Mouse (Mus musculus) embryonic facial prominence, embryonic 13.5 days (tissue): Measurements from ENCODE around the gene Ada. TPM values are rescaled to one million over a fixed set of nuclear protein-coding genes. Genes with fewer than 3 reads are reported as not detected.

ENCODE experiments used
- ATAC-seq: fragments of 200-750 bp; cut with Nextera tagmentation; 2 replicates; pipeline ENCODE4 v1.8.0; 2017; ENCODE audit warnings: low read depth; ENCODE audit not compliant: insufficient number of reproducible peaks, insufficient read depth, low FRiP score, low TSS enrichment
- H3K27ac ChIP-seq: fragments of 300-500 bp; sonication (generic); 2 replicates; pipeline ENCODE4 v1.5.1; 2015; ENCODE audit warnings: moderate library complexity, mild to moderate bottlenecking, inconsistent platforms
- H3K27me3 ChIP-seq: fragments of 300-500 bp; sonication (generic); 2 replicates; pipeline ENCODE4 v1.6.1; 2015; ENCODE audit warnings: mild to moderate bottlenecking, inconsistent platforms
- H3K36me3 ChIP-seq: fragments of 300-500 bp; sonication (generic); 2 replicates; pipeline ENCODE4 v1.6.1; 2015; ENCODE audit warnings: mild to moderate bottlenecking, inconsistent platforms
- H3K4me1 ChIP-seq: fragments of 300-500 bp; sonication (generic); 2 replicates; pipeline ENCODE4 v1.6.1; 2015; ENCODE audit warnings: inconsistent platforms
- H3K4me2 ChIP-seq: fragments of 300-500 bp; sonication (generic); 2 replicates; pipeline ENCODE4 v1.6.1; 2015; ENCODE audit warnings: moderate library complexity, mild to moderate bottlenecking, inconsistent platforms
- H3K4me3 ChIP-seq: fragments of 300-500 bp; sonication (generic); 2 replicates; pipeline ENCODE4 v1.5.1; 2015; ENCODE audit warnings: mild to moderate bottlenecking, inconsistent platforms
- H3K9ac ChIP-seq: fragments of 300-500 bp; sonication (generic); 2 replicates; pipeline ENCODE4 v1.6.1; 2015; ENCODE audit warnings: mild to moderate bottlenecking, inconsistent platforms
- H3K9me3 ChIP-seq: fragments of 300-500 bp; sonication (generic); 2 replicates; pipeline ENCODE4 v1.6.1; 2016; ENCODE audit warnings: inconsistent platforms
- WGBS: fragments of 180-500 bp; shearing (Covaris S2); methylation state at CpG from one replicate; pipeline ENCODE4 v1.1.7; 2015; ENCODE audit warnings: mixed read lengths; 5-methylcytosine and 5-hydroxymethylcytosine counted together
- polyA plus RNA-seq: library from polyadenylated mRNA; unstranded; fragments of >200 nt; fragmentation: Nextera tagmentation; extraction: Ambion mirVana; gene quantifications from 2 replicates; pipeline ENCODE4 v1.2.1, GENCODE M21; 2015

Gene Ada
- polyA plus RNA-seq, 1 experiment from 2014 or later: 11.1 TPM

DNA sequence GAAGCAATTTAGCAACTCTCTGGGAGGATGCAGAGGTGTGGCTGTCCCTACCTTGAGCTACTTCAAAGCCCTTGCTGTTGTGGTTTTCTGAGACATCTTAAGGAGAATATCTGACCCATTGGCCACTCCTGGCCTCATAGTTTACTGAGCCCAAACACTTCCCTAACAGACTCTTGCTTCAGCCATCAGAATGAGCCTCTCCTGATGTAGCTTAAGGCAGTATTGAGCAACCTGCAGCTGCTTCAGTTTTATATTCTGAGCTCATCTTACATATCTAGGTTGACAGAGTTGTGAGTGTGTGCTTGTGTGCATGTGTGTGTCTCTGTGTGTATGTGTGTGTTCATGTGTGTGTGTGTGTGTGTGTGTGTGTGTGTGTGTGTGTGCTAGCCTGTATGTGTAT lies 16.2 kb upstream of the Ada start:
- Histone ChIP-seq H3K9ac (no peak overlapping the region), H3K36me3 (no peaks in the 10 kb centered on the region), H3K27me3 (peaks cover 11% of the 10 kb centered on the region; the same call in 1 of the 2 replicates), H3K9me3 (no peaks in the 10 kb centered on the region), H3K4me2 (no peak overlapping the region), H3K4me1 (no peaks in the 10 kb centered on the region), H3K27ac (no peak overlapping the region), H3K4me3 (no peak overlapping the region)
- ATAC-seq: no peak

GRCm38 (mm10) chr2:163761402-163761801 lies 11.4 kb upstream of the Ada start:
- Histone ChIP-seq H3K9me3 (no peaks in the 10 kb centered on the region), H3K27me3 (no peaks in the 10 kb centered on the region), H3K9ac (no peak overlapping the region), H3K4me1 (peaks cover 10% of the 10 kb centered on the region), H3K4me3 (no peak overlapping the region), H3K36me3 (no peaks in the 10 kb centered on the region), H3K4me2 (no peak overlapping the region), H3K27ac (no peak overlapping the region)
- ATAC-seq: no peak
- 89% methylated on average over 7 of the region's 7 CpGs for WGBS

GRCm38 (mm10) chr2:163760589-163760988 lies 10.6 kb upstream of the Ada start:
- Histone ChIP-seq H3K4me1 (peaks cover 18% of the 10 kb centered on the region), H3K9ac (no peak overlapping the region), H3K36me3 (no peaks in the 10 kb centered on the region), H3K27me3 (no peaks in the 10 kb centered on the region), H3K9me3 (no peaks in the 10 kb centered on the region), H3K4me2 (no peak overlapping the region), H3K4me3 (no peak overlapping the region), H3K27ac (no peak overlapping the region)
- WGBS: 81% methylated on average over 6 of the region's 6 CpGs
- no peak for ATAC-seq

GRCm38 (mm10) chr2:163758146-163758545 lies 8.1 kb upstream of the Ada start:
- no peaks in the 10 kb centered on the region for H3K36me3 ChIP-seq
- H3K27ac ChIP-seq: no peak overlapping the region
- H3K9me3 ChIP-seq: no peaks in the 10 kb centered on the region
- H3K9ac ChIP-seq: no peak overlapping the region
- H3K4me2 ChIP-seq: no peak overlapping the region
- WGBS: 69% methylated on average over 2 of the region's 2 CpGs
- peaks cover 20% of the 10 kb centered on the region for H3K4me1 ChIP-seq
- no peaks in the 10 kb centered on the region for H3K27me3 ChIP-seq
- ATAC-seq: no peak
- no peak overlapping the region for H3K4me3 ChIP-seq

DNA sequence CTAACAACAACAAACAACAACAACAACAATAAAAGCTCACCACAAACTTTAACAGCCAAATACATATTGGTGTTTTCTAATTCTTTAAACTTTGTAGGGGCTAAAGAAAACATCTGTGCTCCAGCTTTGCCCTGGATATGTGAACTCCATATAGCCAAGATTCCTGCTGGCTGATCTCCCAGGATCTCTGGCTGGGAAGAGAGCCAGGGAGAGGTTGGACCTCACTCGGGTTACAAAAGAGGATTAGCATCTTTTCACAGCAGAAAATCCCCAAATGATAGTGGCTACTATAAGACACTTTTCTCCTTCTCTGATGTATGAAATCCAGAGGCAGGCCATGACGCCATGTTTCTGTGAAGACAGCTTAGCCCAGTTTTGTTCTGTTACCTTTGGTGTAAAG lies 6.7 kb upstream of the Ada start:
- 23% methylated on average over 2 of the region's 2 CpGs for WGBS

GRCm38 (mm10) chr2:163754228-163754627 lies 4.2 kb upstream of the Ada start:
- 72% methylated on average over 5 of the region's 5 CpGs for WGBS
- H3K27me3 ChIP-seq: peaks cover under 1% of the 10 kb centered on the region; the same call in 1 of the 2 replicates
- H3K27ac ChIP-seq: no peak overlapping the region
- H3K4me3 ChIP-seq: no peak overlapping the region
- H3K9ac ChIP-seq: no peak overlapping the region
- ATAC-seq: no peak
- H3K36me3 ChIP-seq: no peaks in the 10 kb centered on the region
- no peak overlapping the region for H3K4me2 ChIP-seq
- no peaks in the 10 kb centered on the region for H3K9me3 ChIP-seq
- H3K4me1 ChIP-seq: peaks cover 34% of the 10 kb centered on the region

More for the DNA sequence above, 6.7 kb upstream of the Ada start:
- no peak for ATAC-seq
- no peak overlapping the region for H3K4me2 ChIP-seq
- peaks cover 20% of the 10 kb centered on the region for H3K4me1 ChIP-seq
- H3K9ac ChIP-seq: no peak overlapping the region
- H3K27ac ChIP-seq: peak overlapping the region; percentile 51; the same call in 1 of the 2 replicates
- H3K4me3 ChIP-seq: no peak overlapping the region
- H3K9me3 ChIP-seq: no peaks in the 10 kb centered on the region
- H3K36me3 ChIP-seq: no peaks in the 10 kb centered on the region
- no peaks in the 10 kb centered on the region for H3K27me3 ChIP-seq

GRCm38 (mm10) chr2:163744801-163745570 lies 5.1 kb downstream of the Ada start:
- Histone ChIP-seq H3K4me3 (no peak overlapping the region), H3K9ac (no peak overlapping the region), H3K4me1 (peaks cover 12% of the 10 kb centered on the region), H3K36me3 (no peaks in the 10 kb centered on the region), H3K4me2 (no peak overlapping the region), H3K27ac (no peak overlapping the region), H3K27me3 (peaks cover 20% of the 10 kb centered on the region), H3K9me3 (no peaks in the 10 kb centered on the region)
- WGBS: 70% methylated on average over 10 of the region's 10 CpGs
- no peak for ATAC-seq

GRCm38 (mm10) chr2:163743357-163743756 lies 6.7 kb downstream of the Ada start:
- no peaks in the 10 kb centered on the region for H3K36me3 ChIP-seq
- 56% methylated on average over 6 of the region's 6 CpGs for WGBS
- H3K4me1 ChIP-seq: no peaks in the 10 kb centered on the region
- H3K9me3 ChIP-seq: no peaks in the 10 kb centered on the region
- peaks cover 10% of the 10 kb centered on the region; the same call in 1 of the 2 replicates for H3K27me3 ChIP-seq
- H3K4me3 ChIP-seq: no peak overlapping the region
- no peak overlapping the region for H3K27ac ChIP-seq
- ATAC-seq: no peak
- H3K9ac ChIP-seq: no peak overlapping the region
- no peak overlapping the region for H3K4me2 ChIP-seq

- Histone ChIP-seq H3K27ac (no peak overlapping the region), H3K4me2 (no peak overlapping the region), H3K36me3 (no peaks in the 10 kb centered on the region), H3K4me1 (no peaks in the 10 kb centered on the region), H3K9ac (no peak overlapping the region), H3K27me3 (peaks cover 7% of the 10 kb centered on the region; the same call in 1 of the 2 replicates), H3K9me3 (no peaks in the 10 kb centered on the region), H3K4me3 (no peak overlapping the region)
- WGBS: 78% methylated on average over 5 of the region's 5 CpGs
- no peak for ATAC-seq
Observed at GRCm38 (mm10) chr2:163742656-163743055, 7.4 kb downstream of the Ada start.

GRCm38 (mm10) chr2:163735980-163736379 lies 14.1 kb downstream of the Ada start:
- WGBS: 79% methylated on average over 6 of the region's 6 CpGs
- no peaks in the 10 kb centered on the region for H3K27me3 ChIP-seq
- H3K9ac ChIP-seq: no peak overlapping the region
- H3K36me3 ChIP-seq: peaks cover 19% of the 10 kb centered on the region
- H3K9me3 ChIP-seq: no peaks in the 10 kb centered on the region
- ATAC-seq: no peak
- H3K4me2 ChIP-seq: no peak overlapping the region
- no peak overlapping the region for H3K4me3 ChIP-seq
- H3K4me1 ChIP-seq: no peaks in the 10 kb centered on the region
- no peak overlapping the region for H3K27ac ChIP-seq

GRCm38 (mm10) chr2:163735163-163735562 lies 14.9 kb downstream of the Ada start:
- Histone ChIP-seq H3K36me3 (peaks cover 27% of the 10 kb centered on the region), H3K9ac (no peak overlapping the region), H3K4me1 (no peaks in the 10 kb centered on the region), H3K4me3 (no peak overlapping the region), H3K27ac (no peak overlapping the region), H3K4me2 (no peak overlapping the region), H3K27me3 (no peaks in the 10 kb centered on the region), H3K9me3 (no peaks in the 10 kb centered on the region)
- 93% methylated on average over 9 of the region's 9 CpGs for WGBS
- no peak for ATAC-seq

DNA sequence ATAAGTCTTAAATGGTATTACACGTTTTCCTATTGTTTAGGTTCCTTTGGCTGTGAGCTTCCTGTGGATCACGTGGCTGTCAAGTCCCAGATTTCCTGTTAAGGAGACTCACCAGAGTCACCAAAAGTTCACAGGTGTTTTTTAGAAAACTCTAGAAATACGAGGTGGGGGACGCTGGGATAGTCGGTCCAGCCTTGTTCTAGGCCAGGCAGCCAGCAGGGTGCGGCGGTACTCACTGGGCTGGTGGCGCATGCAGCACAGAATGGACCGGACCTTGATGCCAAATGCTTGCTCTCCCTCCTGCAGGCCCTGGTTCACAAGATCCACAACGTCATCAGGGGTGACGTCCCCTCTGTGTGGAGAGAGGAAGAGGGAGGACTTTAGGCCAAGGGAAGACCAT lies 18.0 kb downstream of the Ada start:
- Histone ChIP-seq H3K27me3 (no peaks in the 10 kb centered on the region), H3K27ac (no peak overlapping the region), H3K4me1 (no peaks in the 10 kb centered on the region), H3K9me3 (no peaks in the 10 kb centered on the region), H3K4me3 (no peak overlapping the region), H3K36me3 (peaks cover 45% of the 10 kb centered on the region), H3K9ac (no peak overlapping the region), H3K4me2 (no peak overlapping the region)
- 90% methylated on average over 11 of the region's 11 CpGs for WGBS
- ATAC-seq: no peak
